Mouse (Mus musculus) thymus, postnatal 0 days (tissue): ENCODE results near the gene Tex33. TPM values are rescaled to one million over a fixed set of nuclear protein-coding genes. Genes with fewer than 3 reads are reported as not detected.

Experiments
- microRNA-seq: library from miRNA; unstranded; fragments of <30 nt; microRNA quantifications from one replicate; pipeline ENCODE4, GENCODE M21; 2016; ENCODE audit warnings: borderline number of aligned reads
- polyA plus RNA-seq: library from polyadenylated mRNA; unstranded; fragments of >200 nt; fragmentation: Nextera tagmentation; extraction: Ambion mirVana; gene quantifications from 2 replicates; pipeline ENCODE4 v1.2.1, GENCODE M21; 2015

The Tex33 gene
- polyA plus RNA-seq, 1 experiment from 2014 or later = 0.39 TPM

Small RNAs within 50 kb of the gene (microRNA-seq; reads per million reads assigned to microRNA genes)
- not detected for gene Mir7676-2

Other genes with a start within 250 kb of the Tex33 start
- 85.2 and 87.5 TPM in 2 replicates for gene Ift27, start 221.8 kb downstream of the Tex33 start, polyA plus RNA-seq
- 1.1 and 1.4 TPM in 2 replicates for gene Pvalb, start 189.5 kb downstream of the Tex33 start, polyA plus RNA-seq
- gene Ncf4, start 151.1 kb downstream of the Tex33 start, polyA plus RNA-seq = 18.5 and 19.8 TPM in 2 replicates
- 1.2 and 1.3 TPM in 2 replicates for gene Csf2rb2, start 90.2 kb downstream of the Tex33 start, polyA plus RNA-seq
- 5.1 and 5.5 TPM in 2 replicates for gene Csf2rb, start 70.2 kb downstream of the Tex33 start, polyA plus RNA-seq
- gene Tst, start 10.0 kb upstream of the Tex33 start, polyA plus RNA-seq = 60.0 and 68.3 TPM in 2 replicates
- 3.0 and 4.1 TPM in 2 replicates for gene Mpst, start 10.5 kb upstream of the Tex33 start, polyA plus RNA-seq
- 8.1 and 10.1 TPM in 2 replicates for gene Kctd17, start 32.7 kb upstream of the Tex33 start, polyA plus RNA-seq
- 0.12 and 0.39 TPM in 2 replicates for gene Tmprss6, start 72.7 kb upstream of the Tex33 start, polyA plus RNA-seq
- 10.3 and 12.2 TPM in 2 replicates for gene Il2rb, start 99.4 kb upstream of the Tex33 start, polyA plus RNA-seq
- gene C1qtnf6, start 135.5 kb upstream of the Tex33 start, polyA plus RNA-seq = 6.5 and 9.1 TPM in 2 replicates
- 0.03 and 0.05 TPM in 2 replicates for gene Sstr3, start 148.8 kb upstream of the Tex33 start, polyA plus RNA-seq
- 662 and 779 TPM in 2 replicates for gene Rac2, start 176.9 kb upstream of the Tex33 start, polyA plus RNA-seq
- gene Cyth4, start 201.1 kb upstream of the Tex33 start, polyA plus RNA-seq = 23.0 and 23.7 TPM in 2 replicates